Mouse (Mus musculus) urinary bladder, postnatal 4 days (tissue): Measurements from ENCODE around the gene Masp2.

ENCODE experiments used
- DNase-seq, 2 experiments: peaks; one replicate each; pipeline ENCODE4 v3.0.0; 2021 to 2022; ENCODE audit warnings: low spot score in 2 of 2

The Masp2 gene

DNA sequence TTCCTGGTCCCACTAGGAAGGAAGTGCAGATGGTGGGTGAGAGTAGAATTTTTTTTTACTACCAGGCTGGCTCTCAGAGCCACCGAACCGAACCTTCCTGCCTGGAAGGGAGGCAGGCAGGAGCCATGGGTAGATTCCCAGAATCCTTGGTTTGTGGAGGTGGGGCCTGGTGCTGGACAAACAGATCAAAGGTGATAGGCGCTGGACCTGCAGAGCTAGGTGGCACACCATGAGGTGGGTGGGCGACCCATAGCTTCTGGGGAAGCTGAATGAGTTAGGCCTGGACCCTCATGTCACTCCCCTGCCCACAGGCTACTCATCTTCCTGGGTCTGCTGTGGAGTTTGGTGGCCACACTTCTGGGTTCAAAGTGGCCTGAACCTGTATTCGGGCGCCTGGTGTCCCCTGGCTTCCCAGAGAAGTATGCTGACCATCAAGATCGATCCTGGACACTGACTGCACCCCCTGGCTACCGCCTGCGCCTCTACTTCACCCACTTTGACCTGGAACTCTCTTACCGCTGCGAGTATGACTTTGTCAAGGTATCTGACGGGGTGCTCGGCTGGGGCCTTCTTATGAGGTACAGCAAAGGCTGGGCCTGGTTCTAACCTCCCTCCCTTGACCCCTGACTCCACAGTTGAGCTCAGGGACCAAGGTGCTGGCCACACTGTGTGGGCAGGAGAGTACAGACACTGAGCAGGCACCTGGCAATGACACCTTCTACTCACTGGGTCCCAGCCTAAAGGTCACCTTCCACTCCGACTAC, at the start of gene Masp2:
Masp2 (plus strand) TSS at position 198 of the 764 bp plus-strand sequence.
- DNase-seq = no peak

DNA sequence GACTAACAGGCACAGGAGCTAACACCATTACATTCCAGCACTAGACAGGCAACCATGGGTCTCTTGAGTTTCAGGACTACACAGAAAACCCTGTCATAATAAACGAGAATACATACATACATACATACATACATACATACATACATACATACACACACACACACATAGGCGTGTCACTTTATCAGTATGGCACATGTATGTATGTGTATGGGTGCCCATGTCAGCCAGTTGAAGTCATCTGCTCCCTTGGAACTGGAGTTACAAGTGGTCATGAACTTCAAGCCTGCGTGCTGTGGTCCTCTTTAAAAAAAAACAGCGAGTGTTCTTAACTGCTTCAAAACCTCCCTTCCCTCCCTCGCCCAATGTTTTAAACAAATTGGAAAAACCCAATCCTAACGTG, 44.6 kb upstream of the Masp2 start:
- DNase-seq = no peak

DNA sequence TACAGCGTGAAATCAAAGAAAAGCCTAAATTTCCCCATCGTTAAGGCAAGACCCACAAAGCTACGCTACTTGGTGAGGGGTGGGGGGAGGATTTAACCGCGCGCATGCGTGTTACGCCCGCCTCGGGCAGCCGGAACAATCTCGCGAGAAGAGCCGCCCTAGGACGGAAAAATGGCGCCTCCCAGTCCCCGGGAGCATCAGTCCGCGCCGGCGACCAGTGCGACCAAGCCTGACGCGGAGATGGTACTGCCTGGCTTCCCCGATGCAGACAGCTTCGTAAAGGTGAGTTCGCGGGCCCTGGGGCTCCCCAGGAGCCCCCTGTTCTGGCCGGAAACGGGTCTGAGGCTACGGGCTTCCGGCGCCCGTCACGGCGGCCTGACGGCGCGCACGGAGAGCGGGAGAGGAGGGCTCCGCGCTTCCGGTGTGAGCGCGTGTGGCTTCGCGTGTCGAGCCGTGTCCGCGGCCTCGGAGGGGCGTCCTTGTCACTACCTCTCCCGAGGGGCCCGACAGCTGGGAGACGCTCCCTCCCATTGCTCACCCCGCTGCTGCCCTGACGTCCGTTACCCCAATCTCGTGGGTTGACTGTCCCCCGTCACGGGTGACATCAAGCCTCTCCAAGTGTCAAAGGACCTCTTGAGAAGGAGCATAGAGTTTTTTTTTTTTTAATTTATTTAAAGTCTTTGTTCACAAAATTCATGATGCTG, 43.9 kb upstream of the Masp2 start, which contains the start of gene Exosc10:
Exosc10 (plus strand) TSS at position 133 of the 704 bp plus-strand sequence.
- peak; percentile 82 to 84 for DNase-seq

DNA sequence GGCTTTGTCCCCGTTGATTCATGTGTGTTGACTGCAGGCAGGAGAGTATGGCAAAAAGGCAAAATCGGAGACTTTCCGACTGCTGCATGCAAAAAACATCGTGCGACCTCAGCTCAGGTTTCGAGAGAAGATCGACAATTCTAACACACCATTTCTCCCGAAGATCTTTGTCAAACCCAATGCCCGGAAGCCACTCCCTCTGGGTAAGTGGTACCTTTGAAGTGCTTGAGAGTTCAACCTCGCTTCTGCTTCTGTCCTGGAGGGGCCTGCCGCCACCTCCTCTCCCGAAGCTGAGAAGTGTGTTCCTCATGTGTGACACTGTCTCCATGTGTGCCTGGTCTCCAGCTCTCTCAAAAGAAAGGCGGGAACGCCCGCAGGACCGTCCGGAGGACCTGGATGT, 39.7 kb upstream of the Masp2 start:
- no peak for DNase-seq

DNA sequence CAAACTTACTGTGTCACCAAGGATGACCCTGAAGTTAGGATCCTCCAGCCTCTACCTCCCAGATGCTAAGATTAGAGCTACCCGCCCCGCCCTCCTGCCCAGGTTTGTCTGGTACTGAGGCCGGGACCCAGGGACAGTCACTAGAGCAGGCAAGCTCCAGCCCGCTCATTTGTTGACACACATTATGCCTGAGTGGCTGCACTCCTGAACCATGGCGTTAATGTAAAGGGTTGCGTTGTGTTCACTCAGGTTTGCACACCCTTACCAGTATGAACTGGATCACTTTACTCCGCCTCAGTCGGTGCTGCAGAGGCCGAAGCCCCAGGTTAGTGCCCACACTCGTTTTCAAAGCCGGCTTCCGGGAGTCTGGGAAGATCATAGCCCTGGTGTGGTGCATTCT, 38.8 kb upstream of the Masp2 start:
- no peak for DNase-seq

DNA sequence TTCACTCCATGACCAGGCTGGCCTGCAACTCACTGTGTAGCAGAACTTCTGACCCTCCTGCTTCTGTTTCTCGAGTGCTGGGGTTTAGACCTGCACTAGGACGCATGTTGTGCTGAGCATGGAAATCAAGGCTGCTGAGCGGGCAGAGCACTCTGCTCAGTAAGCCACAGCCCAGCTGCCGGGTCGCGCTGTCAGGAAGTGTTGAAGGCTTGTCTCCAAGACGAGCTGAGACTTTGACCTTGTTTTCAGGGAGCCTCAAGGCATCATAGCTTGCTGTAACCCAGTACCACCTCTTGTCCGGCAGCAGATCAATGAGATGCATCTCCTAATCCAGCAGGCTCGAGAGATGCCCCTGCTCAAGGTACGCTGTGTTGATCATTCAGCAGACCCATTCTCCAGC, 32.2 kb upstream of the Masp2 start:
- DNase-seq = no peak

DNA sequence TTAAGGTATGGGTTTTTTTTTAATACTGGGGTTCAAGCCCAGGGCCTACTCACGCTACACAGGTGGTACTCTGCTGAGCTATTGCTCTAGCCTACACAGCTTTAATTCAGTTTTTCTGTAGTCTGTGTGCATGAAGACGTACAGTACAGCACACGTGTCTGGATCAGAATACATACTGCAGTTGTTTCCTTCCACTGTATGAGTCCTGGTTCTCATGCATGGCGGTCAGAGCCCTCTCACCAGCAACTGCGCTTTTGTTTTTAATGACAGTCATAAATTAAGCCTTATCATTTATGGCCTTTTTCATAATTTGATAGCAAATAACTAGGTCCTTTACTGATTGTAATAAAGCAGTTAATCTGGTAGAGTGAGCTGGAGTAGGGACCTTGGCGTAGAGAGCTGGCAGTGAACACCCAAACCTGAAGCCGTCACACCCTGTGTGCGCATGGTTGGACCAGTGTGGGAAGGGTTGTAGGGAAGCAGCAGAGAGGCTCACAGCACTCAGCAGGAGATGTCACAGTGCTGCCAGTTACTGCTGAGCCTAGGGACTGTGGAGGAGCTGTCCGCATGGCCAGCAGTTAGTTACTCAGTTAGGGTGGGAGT, 31.6 kb upstream of the Masp2 start:
- DNase-seq = no peak

DNA sequence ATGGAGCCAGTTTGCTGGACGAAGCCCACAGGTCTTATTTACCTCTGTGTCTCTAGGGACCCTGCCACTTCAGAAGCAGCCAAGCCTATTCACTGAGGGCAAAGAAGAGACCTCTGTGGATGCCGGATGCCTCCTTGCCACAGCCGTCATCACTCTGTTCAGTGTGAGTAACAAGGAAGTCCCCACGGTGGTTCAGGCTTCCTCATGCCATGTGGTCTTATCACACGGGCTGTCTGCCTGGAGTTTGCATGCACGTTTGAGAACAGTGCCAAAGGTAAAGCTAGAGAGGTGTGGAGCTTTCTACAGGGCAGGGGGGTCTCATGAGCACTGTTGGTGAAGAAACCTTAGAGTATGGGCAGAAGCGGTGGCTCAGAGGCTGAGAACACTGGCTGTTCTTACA, 29.1 kb upstream of the Masp2 start:
- no peak for DNase-seq

DNA sequence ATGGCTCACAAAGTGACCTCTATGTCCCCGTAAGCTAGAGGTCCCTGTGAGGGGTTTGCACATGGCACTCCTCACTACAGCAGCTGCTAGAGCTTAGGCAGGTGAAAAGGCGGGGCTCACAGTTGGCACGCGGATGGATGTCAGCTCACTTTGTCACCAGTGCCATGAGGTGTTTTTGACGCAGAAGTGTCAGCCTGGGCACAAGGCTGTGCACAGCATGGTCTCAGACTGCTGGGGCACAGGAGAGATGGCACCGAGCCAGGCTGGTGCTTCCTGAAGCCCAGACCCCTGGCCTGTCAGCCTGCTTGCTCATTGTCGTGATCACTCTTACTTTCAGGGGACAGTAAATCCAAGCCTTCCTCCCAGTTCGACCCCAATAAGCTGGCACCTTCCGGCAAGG, 21.6 kb upstream of the Masp2 start:
- DNase-seq = no peak

DNA sequence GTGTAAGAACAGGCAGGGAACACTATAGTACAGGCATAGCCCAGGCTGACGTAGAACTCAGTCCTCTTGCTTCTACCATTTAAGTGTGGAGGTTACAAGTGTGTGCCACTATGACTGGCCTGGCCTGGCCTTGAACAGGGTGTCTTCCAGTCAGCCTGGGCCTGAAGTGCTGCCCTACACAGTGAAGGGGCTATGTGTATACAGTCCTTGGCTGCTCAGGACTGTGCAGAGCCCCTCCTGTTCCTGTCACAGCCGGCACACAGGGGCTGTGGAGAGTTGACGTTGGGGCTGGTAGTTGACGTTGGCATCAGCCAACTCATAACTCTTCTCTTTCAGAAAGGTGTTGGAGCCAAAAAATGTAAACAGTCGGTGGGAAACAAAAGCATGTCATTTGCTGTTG, 20.9 kb upstream of the Masp2 start:
- no peak for DNase-seq

DNA sequence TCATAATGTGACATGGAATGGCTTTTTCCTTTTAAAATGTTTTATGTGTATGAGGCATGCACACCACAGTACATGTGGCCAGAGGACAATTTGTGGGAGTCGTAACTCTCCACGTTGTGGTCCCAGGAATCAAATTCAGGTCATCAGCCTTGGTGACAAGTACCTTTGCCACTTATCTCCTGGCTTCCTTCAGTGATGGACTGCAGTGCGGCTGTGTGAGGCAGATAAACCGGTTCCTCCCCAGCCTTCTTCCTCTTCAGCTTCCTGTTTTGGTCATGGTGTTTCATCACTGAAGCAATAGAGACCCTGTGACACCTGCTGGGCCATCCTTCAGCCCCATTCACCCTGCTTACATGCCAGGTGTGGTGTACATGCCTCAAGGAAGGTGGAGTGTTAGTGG, 19.1 kb upstream of the Masp2 start:
- DNase-seq = no peak

DNA sequence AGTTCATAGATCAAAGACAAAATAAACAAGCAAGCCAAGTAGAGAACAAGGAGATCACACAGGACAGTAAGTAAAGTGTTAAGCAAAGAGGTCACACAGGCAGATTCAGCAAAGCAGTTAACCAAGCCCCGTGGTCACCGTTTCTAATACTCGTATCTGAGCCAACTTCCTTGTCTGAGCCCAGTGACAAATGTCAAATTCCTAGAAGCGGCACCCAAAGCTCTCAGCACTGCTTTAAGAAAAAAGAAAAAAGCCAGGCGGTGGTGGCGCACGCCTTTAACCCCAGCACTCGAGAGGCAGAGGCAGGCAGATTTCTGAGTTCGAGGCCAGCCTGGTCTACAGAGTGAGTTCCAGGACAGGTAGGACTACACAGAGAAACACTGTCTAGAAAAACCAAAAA, 15.7 kb upstream of the Masp2 start:
- DNase-seq = no peak

DNA sequence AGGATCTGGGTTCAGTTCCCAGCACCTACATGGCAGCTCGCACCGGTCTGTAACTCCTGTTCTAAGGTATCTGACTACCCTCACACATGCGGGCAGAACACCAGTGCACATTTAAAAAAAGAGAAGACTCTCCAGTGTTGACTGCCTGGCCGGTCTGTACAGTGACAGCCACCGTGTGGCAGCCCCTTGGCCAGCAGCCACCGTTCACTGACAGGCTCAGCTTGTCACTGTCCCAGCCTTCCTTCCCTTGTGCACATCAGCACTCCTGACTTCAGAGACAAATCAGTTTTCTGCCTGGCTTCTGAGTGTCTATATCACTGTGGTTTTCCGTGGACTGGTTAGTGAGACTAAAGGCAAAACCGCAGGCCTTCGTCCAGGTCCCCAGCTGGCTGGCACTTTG, 13.6 kb upstream of the Masp2 start:
- DNase-seq = no peak

DNA sequence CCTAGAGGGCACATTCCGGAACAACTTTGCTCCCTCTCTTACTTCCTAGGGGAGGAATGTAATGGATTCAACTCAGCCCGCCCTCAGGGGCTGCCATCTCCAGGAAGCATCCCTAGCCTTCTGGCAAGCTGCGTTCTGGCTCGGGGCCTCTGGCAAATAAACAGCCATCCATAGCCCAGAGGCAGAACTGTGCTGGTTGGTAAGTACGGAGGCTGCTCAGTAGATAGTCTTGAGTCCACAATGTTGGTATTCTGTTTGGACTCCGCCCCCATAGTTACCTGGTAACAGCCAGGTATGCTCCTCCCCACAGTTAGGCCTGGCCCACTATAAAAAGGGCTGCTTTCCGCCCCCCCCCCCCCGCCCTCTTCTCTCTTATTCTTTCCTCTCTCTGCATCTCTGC, 12.8 kb upstream of the Masp2 start:
- DNase-seq = no peak

DNA sequence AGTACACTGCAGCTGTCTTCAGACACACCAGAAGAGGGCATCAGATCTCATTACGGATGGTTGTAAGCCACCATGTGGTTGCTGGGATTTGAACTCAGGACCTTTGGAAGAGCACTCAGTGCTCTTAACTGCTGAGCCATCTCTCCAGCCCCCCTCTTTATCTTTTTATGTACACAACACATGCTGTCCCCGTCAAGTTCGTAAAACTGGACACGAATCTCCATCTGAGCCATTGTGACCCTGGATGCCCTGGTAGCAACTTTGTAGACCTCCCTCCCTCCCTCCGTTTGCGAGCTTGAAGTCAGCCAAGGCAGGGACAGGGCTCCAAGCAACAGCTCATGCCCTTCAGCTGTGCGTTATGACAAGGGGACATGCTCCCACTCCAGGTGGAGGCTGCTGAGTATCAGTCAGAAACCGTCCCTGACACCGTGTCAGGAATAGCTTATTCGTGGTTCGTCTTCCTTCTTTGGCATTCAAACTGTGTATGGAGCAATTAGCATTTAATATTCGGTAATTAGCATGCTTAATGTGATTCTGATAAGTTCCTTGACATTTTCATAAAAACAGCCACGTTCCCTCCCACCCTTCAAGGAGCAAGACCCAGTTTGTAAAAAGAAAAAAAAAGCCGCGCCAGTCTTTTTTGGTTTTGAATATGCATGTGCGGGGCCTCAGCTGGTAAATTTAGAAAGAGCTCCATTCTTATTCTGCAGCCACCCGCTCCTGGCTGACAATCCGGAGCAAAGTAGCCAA, 11.8 kb upstream of the Masp2 start:
- DNase-seq = no peak

DNA sequence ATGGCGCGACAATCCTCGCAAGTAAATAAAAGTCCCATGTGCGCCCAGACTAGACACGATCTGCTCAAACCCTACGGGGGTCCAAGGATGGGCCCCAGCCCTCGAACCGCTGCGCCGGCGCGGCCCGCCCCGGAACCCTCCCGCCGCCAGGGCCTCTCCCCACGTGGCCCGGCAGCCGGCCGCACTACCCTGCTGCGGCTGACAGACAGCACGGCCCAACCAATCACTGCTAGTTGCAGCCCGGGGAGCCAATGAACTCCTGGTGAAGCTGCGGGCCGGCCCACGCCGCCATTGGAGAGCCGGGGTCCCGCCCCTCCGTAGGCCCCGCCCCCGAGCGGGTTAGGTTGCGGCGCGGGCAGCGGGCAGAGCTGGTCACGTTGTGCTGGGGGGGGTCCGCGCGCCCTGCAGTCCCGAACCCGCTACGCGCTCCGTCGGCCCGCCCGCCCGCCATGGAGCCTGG, 11.2 kb upstream of the Masp2 start, which contains the start of gene Srm:
Srm (plus strand) TSS at position 333 of the 460 bp plus-strand sequence.
- DNase-seq = peak; percentile 97 to 98

DNA sequence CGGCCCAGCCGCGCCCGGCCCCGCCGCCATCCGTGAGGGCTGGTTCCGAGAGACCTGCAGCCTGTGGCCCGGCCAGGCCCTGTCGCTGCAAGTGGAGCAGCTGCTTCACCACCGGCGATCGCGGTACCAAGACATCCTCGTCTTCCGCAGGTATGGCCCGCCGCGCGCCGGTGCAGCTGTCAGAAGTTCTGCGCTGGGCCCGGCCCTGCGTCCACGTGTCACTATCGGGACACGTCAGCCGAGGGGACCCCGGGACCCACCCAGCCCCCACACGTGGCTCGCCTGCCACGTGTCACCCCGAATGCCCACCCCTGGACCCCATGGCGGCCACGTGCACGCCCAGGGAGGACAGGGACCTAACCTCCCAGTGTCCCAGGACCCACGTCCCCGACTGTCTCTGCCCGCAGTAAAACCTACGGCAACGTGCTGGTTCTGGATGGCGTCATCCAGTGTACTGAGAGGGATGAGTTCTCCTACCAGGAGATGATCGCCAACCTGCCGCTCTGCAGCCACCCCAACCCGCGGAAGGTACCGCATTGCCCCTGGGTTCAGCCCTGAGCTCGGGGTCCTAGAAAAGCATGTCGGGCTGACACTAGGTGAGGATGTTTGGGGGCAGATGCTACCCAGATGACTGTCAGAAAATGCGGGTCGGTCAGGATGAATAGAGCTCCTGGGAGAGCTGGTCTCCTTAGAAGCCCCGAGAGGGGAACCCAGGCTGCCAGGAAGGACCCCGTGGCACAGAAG, 10.5 kb upstream of the Masp2 start:
- DNase-seq = no peak

DNA sequence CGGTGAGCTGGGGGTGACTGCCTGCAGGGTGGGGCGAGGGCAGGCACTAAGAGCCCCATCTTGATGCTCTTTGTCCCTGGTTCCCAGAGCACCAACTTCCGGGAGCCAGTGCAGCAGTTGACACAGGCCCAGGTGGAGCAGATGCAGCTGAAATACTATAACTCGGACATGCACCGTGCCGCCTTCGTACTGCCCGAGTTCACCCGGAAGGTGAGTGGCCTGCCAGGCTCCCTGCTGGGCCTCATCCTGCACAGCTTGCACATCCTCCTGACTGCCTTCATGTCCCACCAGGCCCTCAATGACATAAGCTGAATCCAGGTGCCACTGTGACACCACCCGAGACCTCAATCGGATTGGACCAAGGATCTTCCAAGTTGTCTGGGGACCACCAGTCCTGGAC, 8.4 kb upstream of the Masp2 start:
- no peak for DNase-seq

DNA sequence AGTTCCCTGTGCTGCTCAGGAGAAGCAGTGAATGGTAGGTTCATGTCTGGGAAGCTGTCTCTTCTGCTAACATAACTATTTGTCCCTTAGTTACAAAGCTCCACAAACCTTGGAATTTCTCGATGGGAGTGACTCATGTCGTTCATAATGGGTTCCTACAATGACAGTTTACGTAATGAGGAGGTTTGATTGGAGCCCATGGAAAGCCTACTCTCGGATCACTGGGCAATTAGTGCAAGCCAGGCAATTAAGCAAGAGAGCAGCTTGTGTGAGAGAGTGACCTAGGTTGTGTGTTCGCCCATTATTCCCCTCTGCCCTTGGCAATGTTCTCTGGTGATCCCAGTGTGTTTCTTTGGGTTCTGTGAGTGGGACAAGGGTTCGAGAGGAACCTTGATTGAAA, 6.4 kb upstream of the Masp2 start:
- no peak for DNase-seq

DNA sequence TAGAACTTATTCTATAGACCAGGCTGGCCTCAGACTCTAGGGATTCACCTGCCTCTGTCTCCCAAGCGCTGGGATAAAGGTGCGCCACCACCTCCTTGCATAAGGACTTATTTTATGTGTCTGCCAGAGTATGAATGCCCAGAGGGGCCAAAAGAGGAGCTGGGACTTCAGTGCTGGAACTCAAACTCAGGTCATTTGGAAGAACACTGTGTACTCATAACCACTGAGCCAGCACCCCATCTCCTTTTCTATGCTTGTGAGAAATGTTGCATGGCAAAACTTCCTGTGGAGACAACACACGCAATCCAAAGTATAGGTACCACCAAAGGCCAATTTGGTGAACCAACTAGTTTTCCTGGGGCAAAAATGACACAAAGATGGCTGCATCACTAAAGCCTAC, 5.6 kb upstream of the Masp2 start:
- no peak for DNase-seq

DNA sequence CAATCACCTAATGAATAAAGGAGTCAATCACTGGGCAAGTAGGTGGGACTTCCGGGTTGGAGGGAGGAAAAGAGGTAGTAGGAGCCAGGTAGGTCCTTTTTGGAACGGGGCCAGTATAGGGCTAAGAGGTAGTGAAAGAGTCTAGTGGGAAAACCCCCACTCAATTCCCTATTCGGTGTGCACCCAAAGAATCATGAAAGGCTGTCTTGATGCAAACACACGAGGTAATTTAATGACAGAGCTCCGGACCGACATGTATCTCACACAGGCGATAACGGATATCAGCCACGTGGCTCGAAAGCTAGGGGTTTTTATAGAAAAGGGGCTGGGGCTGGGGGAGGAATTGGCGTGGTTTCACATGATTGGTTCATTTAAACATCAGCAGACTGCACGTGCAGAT, 3.5 kb upstream of the Masp2 start:
- DNase-seq = no peak
